Mouse (Mus musculus): ENCODE results near the gene Kalrn. TPM values are rescaled to one million over a fixed set of nuclear protein-coding genes. Genes with fewer than 3 reads are reported as not detected.

Kalrn gene
- 10 to 100 TPM; 20.9 to 21.2 TPM for total RNA-seq (2021)
- long read RNA-seq, experiment 1, partial matches to known transcripts, result 2 of 7 reads
- long read RNA-seq, experiment 1, other reads (novel, unspliced or antisense), result 3 of 7 reads
- long read RNA-seq, experiment 2, partial matches to known transcripts, result 0 of 2 reads
- long read RNA-seq, experiment 2, other reads (novel, unspliced or antisense), result 2 of 2 reads

DNA sequence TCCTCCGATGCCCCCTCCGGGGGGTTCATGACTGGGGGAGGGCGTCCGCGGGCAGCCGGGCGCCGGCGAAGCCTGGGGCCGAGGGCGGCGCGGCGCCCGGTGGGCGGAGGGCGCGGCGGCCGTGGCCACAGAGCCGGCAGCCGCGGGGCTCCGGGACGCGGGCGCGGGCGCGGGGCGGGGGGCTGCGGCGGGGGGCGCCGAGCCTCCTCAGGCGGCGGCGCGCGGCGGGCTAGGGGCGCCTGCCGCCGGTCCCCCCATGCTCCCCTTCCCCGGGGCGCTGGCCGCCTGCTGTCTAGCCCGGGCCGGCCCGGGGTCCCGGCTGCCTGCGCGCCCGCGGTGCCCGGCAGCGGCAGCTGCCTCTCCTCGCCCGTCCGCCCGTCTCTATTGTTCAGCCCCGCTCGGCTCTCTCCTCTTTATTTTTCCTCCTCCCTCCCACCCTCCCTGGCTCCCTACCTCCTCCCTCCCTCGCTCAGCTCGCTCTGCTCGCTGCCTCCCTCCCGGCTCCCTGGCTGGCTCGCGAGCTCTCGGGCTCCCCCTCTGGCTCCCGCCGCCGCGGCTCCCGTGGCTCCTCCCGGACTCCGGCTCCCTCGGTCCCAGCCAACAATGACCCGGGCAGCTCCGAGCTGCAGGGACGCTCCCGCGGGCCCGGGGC lies at the start of gene Kalrn:
Gene Kalrn, minus strand, starts transcription at position 382 of the 652 bp plus-strand sequence.
- DNase-seq, result peak; percentile 92 to 93

DNA sequence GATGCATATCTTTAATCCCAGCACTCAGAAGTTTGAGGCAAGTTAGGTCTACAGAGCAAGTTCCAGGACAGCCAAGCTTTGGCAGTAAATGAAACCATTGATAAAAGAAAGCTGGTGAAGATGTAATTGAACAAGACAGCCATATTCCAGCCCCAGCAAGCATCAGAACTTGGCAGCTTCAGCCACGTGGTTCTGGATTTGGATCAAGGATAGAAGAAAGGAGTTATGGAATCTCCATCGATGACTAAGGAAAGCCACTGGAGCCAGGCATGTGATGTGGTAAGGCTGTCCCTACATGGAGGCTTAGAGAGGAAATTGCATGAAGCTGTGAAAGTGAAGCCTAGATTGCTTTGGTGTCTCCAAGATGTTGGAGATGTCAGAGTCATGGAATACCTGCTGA lies 40.7 kb upstream of the Kalrn start:
- DNase-seq, result no peak

DNA sequence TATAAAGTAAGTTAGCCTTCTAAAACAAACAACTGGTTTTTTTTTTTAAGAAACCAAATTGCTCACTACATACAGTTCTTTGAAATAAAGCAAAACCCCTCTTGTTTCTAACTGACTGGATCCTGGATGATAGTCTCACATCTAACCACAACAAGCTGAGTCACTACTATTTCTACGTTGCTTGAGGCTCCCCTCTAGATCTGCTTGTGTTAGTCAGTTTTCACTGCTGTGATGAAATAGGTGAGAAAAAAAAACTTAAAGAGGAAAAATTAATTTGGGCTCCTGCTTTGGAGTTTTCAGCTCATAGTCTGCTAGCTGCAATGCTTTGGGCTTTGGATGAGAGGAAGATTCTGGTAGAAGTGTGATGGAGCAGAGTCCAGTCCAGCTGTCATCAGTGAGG lies 36.8 kb upstream of the Kalrn start:
- no peak for DNase-seq

DNA sequence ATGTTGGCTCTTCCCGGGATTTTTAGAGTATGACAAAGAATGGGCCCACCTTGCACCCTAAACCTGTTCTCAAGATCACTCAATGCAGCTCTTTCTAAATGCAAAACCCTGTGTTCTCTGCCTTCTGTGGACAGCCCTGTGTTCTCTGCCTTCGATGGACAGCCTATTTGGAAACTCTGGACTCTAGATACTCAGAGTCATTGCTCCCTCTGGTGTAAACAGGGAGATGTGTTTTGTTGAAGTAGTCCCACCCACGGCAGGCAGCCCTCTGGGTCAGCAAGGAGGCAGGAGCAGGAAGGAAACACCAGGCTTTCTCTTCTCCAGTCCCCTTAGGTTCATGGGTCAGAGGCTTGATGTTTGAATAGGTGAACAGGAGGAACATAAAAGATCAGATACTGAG lies 32.3 kb upstream of the Kalrn start:
- DNase-seq, result peak; percentile 51 to 54

DNA sequence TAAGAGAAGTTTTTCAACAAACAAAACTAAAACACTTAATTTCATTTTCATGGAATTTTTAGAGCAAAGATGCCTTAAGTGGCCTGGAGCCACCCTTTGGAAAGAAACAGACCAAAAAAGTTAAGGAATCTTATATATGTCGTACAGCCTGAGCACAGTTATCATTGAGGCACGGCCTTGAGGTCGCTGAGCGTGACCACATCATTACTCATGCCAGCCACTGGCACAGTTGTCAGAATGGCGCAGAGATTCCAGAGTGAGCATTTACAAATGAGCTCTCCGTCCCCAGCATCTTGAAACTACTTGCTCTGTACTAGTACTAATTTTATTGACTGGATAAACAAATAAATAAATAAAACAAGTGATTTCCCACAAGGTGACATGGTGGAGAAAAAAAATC lies 30.5 kb upstream of the Kalrn start:
- no peak for DNase-seq

- DNase-seq, result no peak
Observed at GRCm38 (mm10) chr16:34603076-34603475, 29.7 kb upstream of the Kalrn start.

- DNase-seq, result peak; percentile 9 to 13
Observed at GRCm38 (mm10) chr16:34601954-34602353, 28.6 kb upstream of the Kalrn start.

DNA sequence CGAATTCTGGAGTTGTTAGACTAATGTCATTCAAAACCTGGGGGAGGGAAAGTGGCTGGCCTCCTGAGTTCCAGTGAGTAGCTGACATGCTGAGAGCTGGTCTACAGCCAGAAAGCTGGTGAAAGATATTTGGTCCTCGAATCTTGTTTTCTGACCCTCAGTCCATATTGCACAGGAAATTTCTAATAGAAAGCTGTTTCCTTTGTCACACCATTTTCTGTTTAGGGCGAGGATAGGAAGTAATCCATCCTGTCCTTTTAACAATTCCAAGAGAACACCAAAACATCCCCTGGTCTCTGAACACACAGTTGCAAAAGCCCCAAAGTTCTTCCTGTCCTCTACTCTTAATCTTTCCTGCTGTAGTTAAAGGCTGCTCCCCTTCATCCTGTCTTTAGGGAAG lies 22.0 kb upstream of the Kalrn start:
- no peak for DNase-seq

- no peak for DNase-seq
Observed at GRCm38 (mm10) chr16:34594597-34595262, 21.4 kb upstream of the Kalrn start.

DNA sequence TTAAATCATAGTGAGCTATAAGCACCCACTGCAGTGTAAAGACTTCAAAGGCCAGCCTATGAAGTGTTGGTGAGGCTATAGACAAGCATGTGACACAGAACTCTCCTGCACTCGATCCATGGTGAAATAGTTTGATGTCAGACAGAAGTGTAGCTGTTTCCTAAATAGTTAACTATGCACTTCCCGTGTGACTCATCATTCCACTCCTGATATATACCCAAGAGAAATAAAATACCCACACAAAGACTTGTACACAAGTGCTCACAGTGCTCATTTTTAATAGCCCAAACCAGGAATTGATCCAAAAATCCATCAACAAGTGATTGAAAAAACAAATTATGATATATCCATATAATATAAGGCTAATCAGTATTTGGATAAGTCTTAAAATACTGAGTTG lies 19.4 kb upstream of the Kalrn start:
- DNase-seq, result no peak

- no peak for DNase-seq
Observed at GRCm38 (mm10) chr16:34591934-34592333, 18.6 kb upstream of the Kalrn start.

DNA sequence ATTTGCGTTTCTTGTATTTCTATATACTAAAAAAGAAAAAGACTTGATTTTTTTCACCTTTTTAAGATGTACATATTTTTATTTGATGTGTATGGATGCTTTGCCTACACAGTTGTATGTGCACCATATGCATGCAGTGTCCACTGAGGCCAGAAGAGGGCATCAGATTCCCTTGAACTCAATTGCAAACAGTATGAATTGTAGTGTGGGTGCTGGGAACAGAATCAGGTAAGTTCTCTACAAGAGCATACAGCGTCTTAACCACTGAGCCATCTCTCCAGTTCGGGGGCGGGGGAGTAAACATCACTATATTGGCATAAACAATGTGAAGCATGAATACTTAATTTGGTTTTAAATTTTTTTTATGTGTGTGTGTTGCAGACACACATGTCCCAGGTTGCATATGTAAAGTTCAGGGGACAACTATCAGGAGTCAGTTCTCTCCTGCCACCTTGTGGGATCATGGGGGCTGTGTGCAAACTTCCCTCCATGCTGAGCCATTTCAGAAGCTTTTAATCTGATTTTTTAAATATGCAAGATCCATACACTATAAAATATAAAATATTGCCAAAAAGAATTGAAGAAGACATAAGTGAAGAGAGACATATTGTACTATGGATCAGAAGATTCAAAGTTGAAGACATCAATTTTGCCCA lies 6.5 kb upstream of the Kalrn start:
- DNase-seq, result no peak

DNA sequence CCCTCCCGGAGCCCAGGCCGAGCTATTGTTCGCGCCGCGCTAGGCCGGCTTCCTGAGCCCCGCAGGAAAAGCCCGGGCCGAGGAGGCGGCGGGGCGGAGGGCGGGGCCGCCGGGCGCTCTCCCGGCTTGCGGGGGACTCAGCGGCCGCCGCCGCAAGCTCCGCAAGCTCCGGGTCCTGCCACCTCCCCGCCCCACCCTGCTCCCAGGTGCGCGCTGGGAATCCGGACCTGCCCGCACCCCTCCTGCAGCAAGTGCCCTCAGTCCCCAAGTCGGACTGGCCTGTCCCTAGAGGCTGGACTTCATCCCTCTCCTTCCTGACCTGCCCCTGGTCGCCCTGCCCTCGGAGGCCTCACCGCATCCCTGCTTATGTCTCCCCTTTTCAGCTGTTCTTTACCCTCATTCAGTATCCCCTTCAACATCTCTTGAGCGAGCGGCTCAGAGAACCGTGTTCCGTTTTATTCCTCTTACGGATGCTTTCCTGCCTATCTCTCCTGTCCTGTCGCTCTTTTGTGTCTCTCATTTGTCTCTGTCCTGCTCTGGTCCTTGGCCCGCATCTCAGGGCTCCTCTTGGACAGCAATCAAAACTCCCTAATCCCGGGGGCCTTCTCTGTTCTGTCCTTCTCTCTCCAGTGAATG lies 642 bp upstream of the Kalrn start:
- DNase-seq, result peak; percentile 52 to 60

DNA sequence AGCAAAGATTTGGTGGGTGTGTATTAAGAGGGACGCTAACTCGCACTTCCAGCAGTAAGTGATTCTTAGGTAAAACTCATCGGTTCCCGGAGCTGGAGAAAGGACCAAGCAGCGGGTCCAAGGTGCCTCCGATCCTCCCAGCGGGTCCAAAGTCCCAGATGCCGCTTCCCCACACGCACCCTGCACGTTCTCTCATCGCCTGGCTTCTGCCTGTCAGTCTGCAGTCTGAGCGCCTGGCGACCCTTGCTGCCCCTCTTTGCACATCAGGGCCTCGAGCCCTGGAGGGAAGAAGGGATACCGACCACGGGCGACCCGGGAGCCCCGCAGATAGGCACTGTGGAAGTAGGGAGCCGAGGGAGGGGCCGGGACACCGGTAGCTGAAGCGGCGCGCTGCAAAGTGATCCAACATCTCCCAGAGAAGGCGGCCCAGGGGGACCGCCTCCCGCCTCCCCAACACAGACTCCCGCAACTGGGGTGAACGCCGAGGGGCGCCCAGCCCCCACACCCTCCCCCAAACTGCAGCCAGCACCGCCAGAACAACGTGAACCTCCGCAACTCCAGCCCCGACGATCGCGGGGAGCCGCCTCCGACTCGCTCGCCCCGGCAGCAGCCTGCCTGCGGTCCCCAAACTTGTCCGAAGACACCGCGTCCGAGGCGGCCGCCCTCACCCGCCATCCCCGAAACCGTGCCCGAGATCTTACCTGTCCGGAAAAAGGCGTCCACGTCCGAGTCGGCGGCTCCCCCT lies 754 bp downstream of the Kalrn start:
- peak; percentile 25 to 55 for DNase-seq

DNA sequence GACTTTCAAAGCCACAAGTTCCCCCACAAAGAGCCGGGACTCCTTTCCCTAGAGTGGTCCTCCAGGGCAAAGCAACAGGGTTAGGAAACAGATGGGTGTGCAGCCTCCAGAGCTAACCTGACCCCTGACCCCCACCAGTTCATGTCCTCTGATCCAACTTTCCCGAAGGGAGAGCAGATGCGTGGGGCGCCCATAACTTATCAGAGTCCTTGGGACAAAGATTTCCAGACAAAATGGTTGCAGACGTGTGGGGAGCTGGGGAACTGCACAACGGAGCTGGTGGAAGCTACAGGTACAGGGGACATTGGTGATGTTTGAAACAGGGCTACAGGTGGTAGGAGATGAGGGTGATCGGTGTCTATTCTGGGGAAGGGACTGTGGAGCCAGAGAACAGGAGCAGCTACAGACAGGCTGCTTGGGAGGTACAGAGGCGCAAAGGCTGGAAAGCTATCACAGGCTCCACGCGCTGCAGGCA lies 1.4 kb downstream of the Kalrn start:
- peak in 1 of 2 experiments; percentile 12 for DNase-seq

DNA sequence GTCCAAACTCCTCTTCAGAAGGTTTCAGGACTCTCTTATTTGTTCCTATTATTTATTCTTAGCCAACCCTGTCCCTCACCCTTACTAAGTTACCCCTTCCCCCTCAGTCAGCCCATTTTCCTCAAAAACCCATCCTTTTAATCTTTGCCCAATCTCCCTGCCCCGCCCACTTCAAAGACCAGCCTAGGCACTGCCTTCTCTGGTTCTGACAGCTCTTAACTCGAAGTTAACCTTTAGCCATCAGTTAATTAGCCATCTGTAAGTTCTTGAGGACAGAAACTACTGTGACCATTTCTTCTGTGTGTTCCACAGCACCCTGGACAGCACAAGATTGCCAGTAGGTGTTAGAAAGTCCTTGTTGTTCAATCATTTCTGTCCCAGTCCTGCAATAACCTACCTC lies 3.4 kb downstream of the Kalrn start:
- no peak for DNase-seq

GRCm38 (mm10) chr16:34568831-34569230 lies 4.5 kb downstream of the Kalrn start:
- no peak for DNase-seq

GRCm38 (mm10) chr16:34563593-34564280 lies 9.6 kb downstream of the Kalrn start:
- peak in 1 of 2 experiments; percentile 29 for DNase-seq

- no peak for DNase-seq
Observed at GRCm38 (mm10) chr16:34561734-34562135, 11.6 kb downstream of the Kalrn start.

- no peak for DNase-seq
Observed at GRCm38 (mm10) chr16:34560814-34561213, 12.5 kb downstream of the Kalrn start.

- DNase-seq, result no peak
Observed at GRCm38 (mm10) chr16:34560411-34560810, 12.9 kb downstream of the Kalrn start.
